Mouse (Mus musculus): ENCODE results near the gene Olfr1370. TPM values are rescaled to one million over a fixed set of nuclear protein-coding genes. Genes with fewer than 3 reads are reported as not detected.

The Olfr1370 gene
- polyA plus RNA-seq, 1 experiment = not detected

DNA sequence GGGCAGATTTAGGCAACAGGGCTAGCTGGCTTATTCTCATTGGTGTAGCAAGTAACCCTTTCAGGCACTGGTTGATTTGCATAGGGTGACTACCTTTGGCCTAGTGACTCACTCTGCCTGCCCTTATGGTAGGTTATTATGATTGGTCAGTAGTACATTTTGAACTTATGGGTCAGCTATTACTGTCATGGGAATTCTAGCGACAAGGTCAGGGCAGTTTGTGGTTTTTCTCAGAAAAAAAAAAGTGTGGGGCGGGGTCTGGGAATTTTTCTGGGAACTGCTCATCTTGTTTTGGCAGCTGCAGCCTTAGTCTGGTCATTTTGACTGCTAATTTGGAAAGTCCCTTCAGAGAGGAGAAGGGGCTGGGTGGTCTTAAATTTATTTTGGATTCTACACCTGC is 8.7 kb downstream of the Olfr1370 start:
- Histone ChIP-seq H3K4me3 (ENCODE audit: insufficient read depth, poor library complexity, severe bottlenecking) (no peak overlapping the region), H3K27me3 (ENCODE audit: control insufficient read depth, insufficient read depth, insufficient read length) (no peaks in the 10 kb centered on the region), H3K36me3 (ENCODE audit: control insufficient read depth, insufficient read depth) (no peaks in the 10 kb centered on the region), H3ac (ENCODE audit: control insufficient read depth, insufficient read length, low read depth) (no peak overlapping the region), H3K79me2 (ENCODE audit: control insufficient read depth, insufficient read depth) (no peaks in the 10 kb centered on the region), H3K79me3 (ENCODE audit: low read depth) (no peaks in the 10 kb centered on the region)
- TF ChIP-seq USF1 (IDR thresholded peaks at IDR 0.05; ENCODE audit: low read depth) (no peak), CEBPB (IDR thresholded peaks at IDR 0.05; ENCODE audit: low read depth) (no peak), MAX (IDR thresholded peaks at IDR 0.05) (no peak), CTCF (IDR thresholded peaks at IDR 0.05; ENCODE audit: control insufficient read depth, insufficient read depth, insufficient read length) (no peak), MYOG (IDR thresholded peaks at IDR 0.05; ENCODE audit: control insufficient read depth, extremely low read depth, insufficient read length) (no peak), FOSL1 (IDR thresholded peaks at IDR 0.05; ENCODE audit: insufficient read depth, low read length, poor library complexity, severe bottlenecking) (no peak), MYOD1 (IDR thresholded peaks at IDR 0.05; ENCODE audit: control insufficient read depth, insufficient read length, low read depth) (no peak)

GRCm38 (mm10) chr13:21050118-21050517 is 24.6 kb downstream of the Olfr1370 start:
- no peaks in the 10 kb centered on the region for H3K36me3 ChIP-seq (ENCODE audit: control insufficient read depth, insufficient read depth)
- no peaks in the 10 kb centered on the region for H3K27me3 ChIP-seq (ENCODE audit: control insufficient read depth, insufficient read depth, insufficient read length)
- TF ChIP-seq USF1 (IDR thresholded peaks at IDR 0.05; ENCODE audit: low read depth) (no peak), FOSL1 (IDR thresholded peaks at IDR 0.05; ENCODE audit: insufficient read depth, low read length, poor library complexity, severe bottlenecking) (no peak), CEBPB (IDR thresholded peaks at IDR 0.05; ENCODE audit: low read depth) (no peak), MYOD1 (IDR thresholded peaks at IDR 0.05; ENCODE audit: control insufficient read depth, insufficient read length, low read depth) (no peak), MAX (IDR thresholded peaks at IDR 0.05) (no peak), MYOG (IDR thresholded peaks at IDR 0.05; ENCODE audit: control insufficient read depth, extremely low read depth, insufficient read length) (no peak), CTCF (IDR thresholded peaks at IDR 0.05; ENCODE audit: control insufficient read depth, insufficient read depth, insufficient read length) (no peak)
- no peak overlapping the region for H3K4me3 ChIP-seq (ENCODE audit: insufficient read depth, poor library complexity, severe bottlenecking)
- no peak overlapping the region for H3ac ChIP-seq (ENCODE audit: control insufficient read depth, insufficient read length, low read depth)
- no peaks in the 10 kb centered on the region for H3K79me2 ChIP-seq (ENCODE audit: control insufficient read depth, insufficient read depth)
- H3K79me3 ChIP-seq (ENCODE audit: low read depth) = no peaks in the 10 kb centered on the region

DNA sequence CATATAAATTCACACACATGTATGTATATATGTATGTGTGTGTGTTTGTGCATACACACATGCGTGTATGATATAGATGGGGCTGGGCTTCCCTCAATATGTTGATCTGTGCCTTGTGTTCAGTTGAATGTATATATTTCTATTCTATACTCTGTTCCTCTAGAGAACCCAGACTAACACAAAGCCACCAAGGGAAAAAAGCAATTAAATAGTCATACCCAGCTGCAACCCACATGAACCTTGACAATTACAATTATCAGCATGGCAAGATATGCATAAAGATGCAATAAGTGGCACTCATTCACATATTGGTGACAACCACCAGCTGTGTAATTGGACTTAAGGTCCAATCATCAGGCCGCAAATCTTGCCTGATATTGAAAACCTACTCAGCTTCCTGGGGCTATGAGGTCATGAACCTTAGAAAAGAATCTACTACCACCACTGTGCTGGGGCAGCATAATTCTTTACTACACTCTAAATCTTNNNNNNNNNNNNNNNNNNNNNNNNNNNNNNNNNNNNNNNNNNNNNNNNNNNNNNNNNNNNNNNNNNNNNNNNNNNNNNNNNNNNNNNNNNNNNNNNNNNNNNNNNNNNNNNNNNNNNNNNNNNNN is 34.1 kb downstream of the Olfr1370 start:
- H3K79me3 ChIP-seq (ENCODE audit: low read depth) = no peaks in the 10 kb centered on the region
- H3ac ChIP-seq (ENCODE audit: control insufficient read depth, insufficient read length, low read depth) = no peak overlapping the region
- no peak for TF ChIP-seq MYOG (IDR thresholded peaks at IDR 0.05; ENCODE audit: control insufficient read depth, extremely low read depth, insufficient read length)
- no peak for TF ChIP-seq FOSL1 (IDR thresholded peaks at IDR 0.05; ENCODE audit: insufficient read depth, low read length, poor library complexity, severe bottlenecking)
- TF ChIP-seq CTCF (IDR thresholded peaks at IDR 0.05; ENCODE audit: control insufficient read depth, insufficient read depth, insufficient read length) = no peak
- TF ChIP-seq CEBPB (IDR thresholded peaks at IDR 0.05; ENCODE audit: low read depth) = no peak
- TF ChIP-seq USF1 (IDR thresholded peaks at IDR 0.05; ENCODE audit: low read depth) = no peak
- no peak for TF ChIP-seq MYOD1 (IDR thresholded peaks at IDR 0.05; ENCODE audit: control insufficient read depth, insufficient read length, low read depth)
- TF ChIP-seq MAX (IDR thresholded peaks at IDR 0.05) = no peak
- no peaks in the 10 kb centered on the region for H3K27me3 ChIP-seq (ENCODE audit: control insufficient read depth, insufficient read depth, insufficient read length)
- H3K36me3 ChIP-seq (ENCODE audit: control insufficient read depth, insufficient read depth) = no peaks in the 10 kb centered on the region
- H3K79me2 ChIP-seq (ENCODE audit: control insufficient read depth, insufficient read depth) = no peaks in the 10 kb centered on the region
- H3K4me3 ChIP-seq (ENCODE audit: insufficient read depth, poor library complexity, severe bottlenecking) = no peak overlapping the region

GRCm38 (mm10) chr13:21035981-21036380 is 38.8 kb downstream of the Olfr1370 start:
- Histone ChIP-seq H3K27me3 (ENCODE audit: control insufficient read depth, insufficient read depth, insufficient read length) (no peaks in the 10 kb centered on the region), H3K79me2 (ENCODE audit: control insufficient read depth, insufficient read depth) (no peaks in the 10 kb centered on the region), H3K36me3 (ENCODE audit: control insufficient read depth, insufficient read depth) (no peaks in the 10 kb centered on the region), H3K4me3 (ENCODE audit: insufficient read depth, poor library complexity, severe bottlenecking) (no peak overlapping the region), H3K79me3 (ENCODE audit: low read depth) (no peaks in the 10 kb centered on the region), H3ac (ENCODE audit: control insufficient read depth, insufficient read length, low read depth) (no peak overlapping the region)
- TF ChIP-seq MYOD1 (IDR thresholded peaks at IDR 0.05; ENCODE audit: control insufficient read depth, insufficient read length, low read depth) (no peak), USF1 (IDR thresholded peaks at IDR 0.05; ENCODE audit: low read depth) (no peak), FOSL1 (IDR thresholded peaks at IDR 0.05; ENCODE audit: insufficient read depth, low read length, poor library complexity, severe bottlenecking) (no peak), CEBPB (IDR thresholded peaks at IDR 0.05; ENCODE audit: low read depth) (no peak), CTCF (IDR thresholded peaks at IDR 0.05; ENCODE audit: control insufficient read depth, insufficient read depth, insufficient read length) (no peak), MYOG (IDR thresholded peaks at IDR 0.05; ENCODE audit: control insufficient read depth, extremely low read depth, insufficient read length) (no peak), MAX (IDR thresholded peaks at IDR 0.05) (no peak)

DNA sequence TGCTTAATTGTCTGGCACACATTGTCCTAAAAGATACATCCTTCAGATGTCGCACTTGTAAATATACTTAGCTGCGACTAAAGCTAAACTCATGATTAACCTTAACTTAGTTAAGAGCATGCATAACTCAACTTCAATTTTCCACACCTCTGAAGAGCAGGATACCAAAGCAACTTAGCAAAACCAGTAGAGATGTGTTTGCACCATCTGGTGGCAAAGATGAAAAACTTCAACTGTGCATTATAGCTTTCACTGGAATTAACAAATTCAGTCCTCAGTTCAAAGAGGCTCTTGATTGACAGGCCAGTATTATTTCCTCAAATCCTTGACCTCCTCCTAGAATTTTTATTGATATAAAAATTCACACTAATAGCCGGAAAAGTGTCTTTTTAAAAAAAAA is 39.7 kb downstream of the Olfr1370 start:
- no peak overlapping the region for H3ac ChIP-seq (ENCODE audit: control insufficient read depth, insufficient read length, low read depth)

More for the DNA sequence above, 39.7 kb downstream of the Olfr1370 start:
- Histone ChIP-seq H3K79me2 (ENCODE audit: control insufficient read depth, insufficient read depth) (no peaks in the 10 kb centered on the region), H3K27me3 (ENCODE audit: control insufficient read depth, insufficient read depth, insufficient read length) (no peaks in the 10 kb centered on the region), H3K79me3 (ENCODE audit: low read depth) (no peaks in the 10 kb centered on the region), H3K4me3 (ENCODE audit: insufficient read depth, poor library complexity, severe bottlenecking) (no peak overlapping the region), H3K36me3 (ENCODE audit: control insufficient read depth, insufficient read depth) (no peaks in the 10 kb centered on the region)
- TF ChIP-seq MYOG (IDR thresholded peaks at IDR 0.05; ENCODE audit: control insufficient read depth, extremely low read depth, insufficient read length) (no peak), USF1 (IDR thresholded peaks at IDR 0.05; ENCODE audit: low read depth) (no peak), MYOD1 (IDR thresholded peaks at IDR 0.05; ENCODE audit: control insufficient read depth, insufficient read length, low read depth) (no peak), CTCF (IDR thresholded peaks at IDR 0.05; ENCODE audit: control insufficient read depth, insufficient read depth, insufficient read length) (no peak), MAX (IDR thresholded peaks at IDR 0.05) (no peak), FOSL1 (IDR thresholded peaks at IDR 0.05; ENCODE audit: insufficient read depth, low read length, poor library complexity, severe bottlenecking) (no peak), CEBPB (IDR thresholded peaks at IDR 0.05; ENCODE audit: low read depth) (no peak)

Data from C2C12 (cell line).